Mouse (Mus musculus) spleen, adult 18-20 months (tissue): Measurements from ENCODE around the gene Bud31.
"Not testable (repeated sequence)": the region's sequence is repeated elsewhere in the genome, so short reads cannot be mapped to it uniquely, and the experiment has no call there.

Experiments
- DNase-seq, 2 experiments: peaks; one replicate each; pipeline ENCODE4 v3.0.0; 2022; ENCODE audit warnings: mixed read lengths in 2 of 2

Gene Bud31

DNA sequence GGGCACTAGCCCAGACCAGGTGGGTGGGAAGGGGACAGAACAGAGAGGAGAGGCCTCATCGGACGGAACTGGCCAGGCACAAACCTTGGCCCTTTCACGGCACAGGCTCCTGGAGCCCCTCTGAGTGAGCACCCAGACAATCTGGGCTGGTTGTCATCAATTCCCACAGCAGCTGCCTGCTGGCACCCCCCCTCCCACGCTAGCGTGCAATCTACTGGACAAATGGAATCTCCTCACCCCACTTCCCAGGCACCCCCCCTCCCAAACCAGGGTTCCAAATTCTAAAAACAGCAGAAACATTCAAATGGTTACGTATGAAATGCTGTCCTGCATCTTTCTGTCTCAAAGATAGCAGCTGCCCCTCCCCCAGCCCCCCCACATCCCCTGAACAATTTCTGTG is 10.4 kb upstream of the Bud31 start:
- not testable (repeated sequence) for DNase-seq

DNA sequence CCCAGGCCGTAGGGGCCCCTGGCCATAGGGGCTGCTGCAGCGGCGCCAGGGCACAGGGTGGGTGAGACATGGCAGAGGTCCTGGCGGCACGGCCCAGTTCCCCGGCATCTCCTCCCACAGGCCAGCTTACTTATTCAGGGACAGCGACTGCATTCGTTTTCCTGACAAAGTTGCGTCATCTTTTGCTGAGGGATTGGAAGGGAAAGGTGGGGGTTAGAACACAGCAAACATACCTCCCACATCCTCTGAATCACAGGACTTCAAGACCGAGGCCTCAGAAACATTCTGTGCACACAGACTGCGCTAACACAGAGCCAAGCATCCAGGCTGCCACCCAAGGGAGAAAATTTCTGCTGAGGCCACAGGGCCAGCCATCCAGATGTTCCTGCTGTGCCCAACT is 10.0 kb upstream of the Bud31 start:
- no peak for DNase-seq

DNA sequence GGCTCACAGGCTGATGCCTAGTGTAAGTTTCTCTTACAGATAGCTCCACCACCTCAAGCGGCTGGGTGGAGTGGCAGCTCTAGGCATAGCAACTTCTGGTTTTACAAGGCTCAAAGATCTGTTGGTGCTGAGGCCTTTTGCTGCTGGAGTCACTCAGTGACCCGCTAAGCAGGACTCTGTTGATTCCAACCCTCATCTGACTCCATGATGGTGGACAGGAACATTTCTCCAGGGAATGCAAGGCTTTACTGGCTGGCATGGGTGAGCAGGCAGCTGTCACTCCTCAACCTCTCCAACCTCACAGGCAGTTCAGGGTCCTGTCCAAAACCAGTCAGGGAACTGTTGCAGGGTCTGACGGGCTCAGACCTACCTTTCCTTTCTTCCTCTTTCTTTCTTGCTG is 9.2 kb upstream of the Bud31 start:
- DNase-seq = no peak

DNA sequence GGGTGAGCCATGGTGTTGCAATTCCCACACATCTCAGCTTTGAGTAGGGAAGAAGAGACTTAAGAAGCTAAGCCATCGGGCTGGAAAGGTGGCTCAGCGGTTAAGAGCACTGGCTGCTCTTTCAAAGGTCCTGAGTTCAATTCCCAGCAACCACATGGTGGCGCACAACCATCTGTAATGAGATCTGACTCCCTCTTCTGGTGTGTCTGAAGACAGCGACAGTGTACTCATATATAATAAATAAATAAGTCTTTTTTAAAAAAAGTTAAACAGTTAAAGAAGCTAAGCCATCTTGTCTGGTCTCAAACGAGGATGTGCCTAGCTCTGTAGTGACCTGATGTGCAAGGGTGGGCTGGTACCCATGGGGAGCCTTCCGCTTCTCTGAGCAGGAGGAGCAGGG is 6.9 kb upstream of the Bud31 start:
- DNase-seq = not testable (repeated sequence)

DNA sequence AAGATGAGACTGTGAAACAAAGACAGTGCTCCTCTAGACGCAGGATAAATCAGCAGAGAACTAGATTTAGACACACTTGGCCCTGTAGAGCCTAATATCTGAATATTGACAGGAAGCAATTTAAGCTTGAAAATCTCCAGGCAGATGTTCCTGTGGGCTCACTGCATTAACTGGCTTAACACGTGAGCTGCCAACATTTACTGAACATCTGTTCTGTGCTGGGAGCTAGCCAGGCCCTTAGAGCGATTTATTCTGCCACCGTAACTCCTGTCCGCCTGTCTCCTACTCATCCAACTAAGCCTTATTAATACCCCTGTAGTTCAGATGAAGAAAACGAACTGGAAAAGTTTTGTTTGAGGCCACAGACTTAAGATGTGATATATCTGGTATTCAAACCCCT is 1.3 kb upstream of the Bud31 start:
- no peak for DNase-seq

DNA sequence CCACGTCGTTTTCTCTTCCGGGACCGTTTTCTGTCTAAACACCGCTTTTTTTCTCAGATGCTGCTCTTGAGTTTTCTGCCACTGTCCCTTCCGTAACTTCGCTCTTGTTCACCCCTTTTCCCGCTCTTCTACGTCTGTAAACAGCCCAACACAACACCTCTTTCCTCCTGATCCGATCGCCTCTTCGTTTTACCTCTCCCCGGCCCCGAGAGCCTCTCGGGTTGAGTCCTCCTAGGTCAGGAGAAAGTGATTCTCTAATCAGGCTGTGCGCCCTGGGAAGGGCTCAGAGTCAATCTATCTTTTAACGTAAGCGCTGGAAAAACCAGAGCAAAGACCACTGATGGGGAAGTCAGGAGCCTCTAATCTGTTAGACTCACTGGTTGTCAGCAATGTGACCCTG is 449 bp downstream of the Bud31 start:
- no peak for DNase-seq

DNA sequence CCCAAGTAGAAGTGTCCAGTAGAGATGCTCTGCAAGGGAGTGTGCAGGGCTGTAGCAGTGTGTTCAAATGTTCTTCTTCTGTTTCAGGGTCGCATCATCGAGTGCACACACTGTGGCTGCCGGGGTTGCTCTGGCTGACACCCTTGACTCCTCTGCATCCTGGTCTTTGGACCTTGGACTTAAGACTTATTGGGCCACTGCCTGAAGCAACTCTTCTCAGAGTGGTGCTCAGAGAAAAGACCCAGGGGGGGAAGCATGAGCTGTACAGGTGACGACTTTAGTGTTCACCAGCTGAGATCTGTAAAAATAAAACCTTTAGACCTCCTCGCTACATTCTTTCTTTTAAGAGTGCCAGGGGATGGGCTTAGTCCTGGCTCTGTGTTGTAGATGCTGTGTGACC is 7.6 kb downstream of the Bud31 start:
- no peak for DNase-seq

DNA sequence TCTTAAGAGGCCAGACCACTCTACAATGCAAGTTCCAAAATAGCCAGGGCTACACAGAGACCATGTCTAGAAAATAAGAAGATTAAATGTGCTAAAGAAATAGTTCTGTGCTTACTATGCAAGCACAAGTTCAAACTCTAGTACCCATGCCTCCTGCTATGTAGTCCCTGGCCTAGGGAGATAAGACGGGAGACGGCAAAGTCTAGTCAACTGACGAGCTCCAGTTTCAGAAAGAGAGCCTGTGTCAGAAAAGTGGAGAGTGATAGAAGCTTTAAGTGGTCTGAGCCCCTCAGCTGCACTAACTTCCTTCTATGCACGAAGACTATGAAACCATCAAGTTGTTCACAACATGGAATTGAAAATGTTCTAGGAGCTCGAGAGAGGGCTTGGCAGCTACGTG is 9.1 kb downstream of the Bud31 start:
- no peak for DNase-seq

DNA sequence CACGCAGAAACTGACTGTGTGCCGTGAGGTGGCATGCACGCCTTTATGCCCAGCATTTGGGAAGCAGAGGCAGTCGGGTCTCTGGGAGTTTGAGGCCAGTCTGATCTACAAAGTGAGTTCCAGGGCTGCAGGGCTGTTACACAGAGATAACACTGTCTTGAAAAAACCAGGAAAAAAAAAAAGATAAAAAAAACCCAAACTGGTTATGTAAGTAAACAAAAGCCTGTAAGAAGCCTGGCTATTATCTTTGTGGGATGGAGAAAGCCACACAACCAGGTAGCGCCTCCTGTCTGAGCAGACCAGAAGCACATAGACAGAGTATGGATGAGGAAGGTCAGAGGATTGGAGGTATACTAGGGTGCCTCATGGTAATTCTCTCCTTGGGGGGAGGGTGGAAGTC is 12.5 kb downstream of the Bud31 start:
- no peak for DNase-seq

DNA sequence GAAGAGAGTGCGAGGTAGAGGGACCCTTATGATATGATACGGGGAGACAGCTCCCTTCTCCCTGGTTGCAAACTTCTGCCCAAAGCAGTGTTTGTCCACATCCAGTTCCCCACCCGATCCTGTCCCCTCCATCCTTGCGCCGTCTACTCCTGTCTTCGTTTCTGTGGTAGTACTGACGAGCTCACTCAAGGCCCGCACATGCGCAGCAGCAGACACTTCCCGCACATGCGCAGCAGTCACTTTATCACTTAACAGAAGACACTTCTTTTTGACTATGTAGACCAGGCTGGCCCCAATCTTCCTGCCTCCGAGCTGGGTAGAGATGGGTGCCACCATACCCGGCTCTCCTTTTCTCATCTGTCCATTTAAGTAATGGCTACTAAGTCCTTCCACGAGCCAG is 21.2 kb downstream of the Bud31 start:
- DNase-seq = no peak

DNA sequence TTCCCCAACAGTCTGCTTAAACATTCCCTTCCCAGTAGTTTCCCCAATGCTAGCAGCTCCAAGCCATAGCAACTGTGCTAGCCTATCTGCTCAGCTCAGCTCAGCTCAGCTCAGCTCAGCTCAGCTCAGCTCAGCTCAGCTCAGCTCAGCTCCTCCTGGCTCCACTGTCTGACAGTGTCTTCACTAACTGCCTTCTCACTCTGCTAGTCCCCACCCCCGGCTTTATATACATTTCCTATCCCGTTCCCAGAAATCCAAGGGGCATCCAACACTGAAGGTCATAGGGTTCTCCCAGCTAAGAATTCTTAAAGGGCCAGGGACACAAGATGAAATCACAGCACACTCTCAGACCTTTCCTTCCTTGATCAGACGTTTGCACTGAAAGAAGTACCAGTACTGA is 24.5 kb downstream of the Bud31 start:
- no peak for DNase-seq

DNA sequence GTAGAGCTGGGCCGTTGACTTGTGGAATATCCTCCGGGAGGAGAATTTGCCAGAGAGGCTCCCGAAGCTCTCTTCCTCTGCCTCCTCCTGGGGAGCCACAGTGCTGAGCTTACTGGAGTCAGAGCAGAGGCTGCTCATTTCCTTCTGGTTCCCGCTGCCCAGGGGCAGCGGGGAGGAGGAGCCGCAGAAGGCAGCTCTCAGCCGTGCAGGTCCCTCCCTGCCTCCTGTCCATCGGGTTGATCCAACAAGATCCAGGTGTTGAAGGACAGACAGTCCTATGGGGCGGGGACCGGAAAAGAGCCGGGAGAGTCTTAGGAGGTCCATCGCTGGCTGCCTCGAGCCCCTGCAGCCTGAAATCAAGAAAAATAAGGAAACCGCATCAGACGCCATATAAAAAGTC is 25.0 kb downstream of the Bud31 start:
- no peak for DNase-seq

DNA sequence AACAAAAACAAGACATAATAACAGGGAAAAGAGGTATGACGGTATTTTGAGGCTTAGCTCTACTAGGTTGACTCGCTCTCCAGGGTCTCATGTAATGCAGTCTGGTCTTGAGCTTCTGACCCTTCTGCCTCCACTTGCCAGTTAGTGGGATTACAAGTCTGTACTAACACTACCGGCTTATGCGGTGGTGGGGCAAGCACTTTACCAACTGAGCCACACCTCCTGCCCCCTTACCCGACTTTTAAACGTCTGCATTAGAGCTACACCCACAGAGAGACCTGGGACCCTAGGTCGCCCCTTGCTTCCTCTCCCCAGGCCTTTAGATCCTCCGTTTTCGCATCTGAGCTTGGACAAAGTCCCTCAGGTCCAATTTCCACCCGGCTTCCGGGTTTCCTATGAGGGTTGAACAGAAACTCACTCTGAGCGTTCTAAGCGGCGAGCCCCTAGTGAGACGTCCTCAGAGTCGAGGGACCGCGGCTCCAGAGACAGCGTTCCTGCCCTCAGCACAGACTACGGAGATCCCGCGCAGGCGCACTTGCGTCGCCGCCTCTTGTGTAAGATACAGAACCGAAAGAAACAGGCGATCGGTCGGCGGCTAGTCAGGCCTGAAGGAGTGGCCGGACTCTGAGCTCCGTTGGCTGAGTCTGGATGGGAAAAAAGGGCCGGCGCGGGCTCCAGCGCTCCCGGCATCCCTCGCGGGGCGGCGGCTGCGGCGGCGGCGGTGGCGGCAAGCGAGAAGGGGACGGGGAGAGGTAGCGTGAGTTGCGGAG is 26.6 kb downstream of the Bud31 start, which contains the start of the genes Ptcd1 and Cpsf4:
Gene Ptcd1, minus strand, starts transcription at position 573 of the 770 bp plus-strand sequence.
Gene Cpsf4, plus strand, starts transcription at position 678 of the 770 bp plus-strand sequence.
- peak; percentile 95 to 98 for DNase-seq

DNA sequence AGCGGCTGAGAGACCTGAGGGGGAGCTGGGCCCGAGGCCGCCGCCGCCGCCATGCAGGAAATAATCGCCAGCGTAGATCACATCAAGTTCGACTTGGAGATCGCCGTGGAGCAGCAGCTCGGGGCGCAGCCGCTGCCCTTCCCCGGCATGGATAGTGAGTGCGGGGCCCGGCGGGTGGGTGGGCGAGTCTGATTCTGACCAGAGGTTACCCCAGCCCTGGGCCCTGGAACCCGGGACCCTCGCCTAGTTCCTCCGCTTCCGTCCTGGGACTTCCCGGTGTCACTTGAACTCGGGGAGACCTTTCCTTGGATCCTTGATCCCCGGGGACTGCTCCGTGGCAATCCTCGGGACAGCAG is 27.1 kb downstream of the Bud31 start:
- no peak for DNase-seq

DNA sequence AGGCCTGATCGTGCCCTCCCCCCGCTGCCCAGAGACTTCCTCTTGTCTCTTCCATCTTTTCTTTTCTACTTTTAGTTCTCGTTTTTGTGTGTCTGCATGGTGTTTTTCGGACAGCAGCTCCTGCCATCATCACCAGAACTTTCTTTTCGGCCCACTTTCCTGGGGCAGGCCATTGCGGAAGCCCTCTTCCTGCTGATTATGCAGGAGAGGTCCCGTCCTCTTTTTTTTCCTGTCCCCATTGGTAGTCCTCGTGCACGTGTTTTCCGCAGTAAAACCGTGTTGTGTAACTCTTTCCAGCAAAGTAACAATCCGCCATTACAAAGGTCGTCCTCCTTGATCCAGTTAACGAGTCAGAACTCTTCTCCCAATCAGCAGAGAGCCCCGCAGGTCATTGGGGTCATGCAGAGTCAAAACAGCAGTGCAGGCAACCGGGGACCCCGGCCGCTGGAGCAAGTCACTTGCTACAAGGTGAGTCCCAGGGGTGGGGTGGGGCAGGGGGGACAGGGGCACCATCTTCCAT is 38.4 kb downstream of the Bud31 start:
- no peak for DNase-seq

DNA sequence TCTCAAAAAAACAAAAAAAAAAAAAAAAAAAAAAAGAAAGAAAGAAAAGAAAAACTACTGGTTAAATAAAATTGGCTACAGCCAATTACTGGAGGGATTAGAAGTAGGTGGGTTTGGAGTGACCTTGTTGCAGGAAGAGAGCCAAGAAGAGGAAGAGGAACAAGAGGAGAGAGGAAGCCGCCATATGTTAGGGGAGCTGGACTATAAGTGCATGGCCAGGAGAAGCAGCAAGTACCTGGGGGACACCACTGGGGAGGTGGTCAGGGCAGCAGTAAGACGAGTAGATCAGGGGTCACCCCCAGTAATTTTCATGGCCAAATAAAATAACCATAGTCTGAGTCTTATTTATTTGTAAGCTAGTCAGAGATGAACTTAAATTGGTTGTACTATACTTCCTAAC is 45.1 kb downstream of the Bud31 start:
- DNase-seq = no peak

DNA sequence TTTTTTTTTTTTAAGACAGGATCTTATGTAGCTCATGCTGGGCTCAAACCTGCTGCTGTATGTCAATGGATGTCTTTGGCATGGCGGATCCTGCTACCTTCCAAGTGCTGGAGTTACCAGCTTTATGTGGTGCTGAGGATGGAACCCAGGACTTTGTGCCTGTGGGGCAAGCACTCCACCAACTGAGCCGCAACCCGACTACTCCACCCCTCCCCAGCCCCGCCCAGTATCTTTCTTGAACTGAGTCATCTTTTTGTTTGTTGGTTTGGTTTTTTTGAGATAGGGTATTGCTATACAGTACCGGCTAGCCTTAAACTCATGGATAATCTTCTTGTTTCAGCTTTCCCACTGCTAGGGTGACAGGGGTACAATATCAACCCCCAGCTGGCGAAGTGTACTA is 49.3 kb downstream of the Bud31 start:
- no peak for DNase-seq

DNA sequence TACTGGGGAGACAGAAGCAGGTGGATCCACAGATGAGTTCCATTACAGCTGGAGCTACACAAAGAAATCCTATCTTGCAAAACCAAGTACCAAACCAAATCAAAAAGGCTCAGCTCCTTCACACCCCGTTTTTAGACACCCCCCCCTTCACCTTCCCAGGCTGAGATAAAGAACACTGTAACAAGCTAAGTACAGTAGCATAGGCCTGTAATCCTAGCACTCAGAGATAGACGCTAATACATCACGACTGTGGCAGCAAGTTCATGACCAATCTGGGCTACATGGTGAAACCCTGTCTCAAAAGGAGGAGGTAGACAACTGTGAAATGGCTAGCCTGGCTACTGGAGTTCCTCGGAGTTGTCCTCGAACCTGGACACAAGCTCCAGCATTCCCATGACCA is 50.2 kb downstream of the Bud31 start:
- no peak for DNase-seq

DNA sequence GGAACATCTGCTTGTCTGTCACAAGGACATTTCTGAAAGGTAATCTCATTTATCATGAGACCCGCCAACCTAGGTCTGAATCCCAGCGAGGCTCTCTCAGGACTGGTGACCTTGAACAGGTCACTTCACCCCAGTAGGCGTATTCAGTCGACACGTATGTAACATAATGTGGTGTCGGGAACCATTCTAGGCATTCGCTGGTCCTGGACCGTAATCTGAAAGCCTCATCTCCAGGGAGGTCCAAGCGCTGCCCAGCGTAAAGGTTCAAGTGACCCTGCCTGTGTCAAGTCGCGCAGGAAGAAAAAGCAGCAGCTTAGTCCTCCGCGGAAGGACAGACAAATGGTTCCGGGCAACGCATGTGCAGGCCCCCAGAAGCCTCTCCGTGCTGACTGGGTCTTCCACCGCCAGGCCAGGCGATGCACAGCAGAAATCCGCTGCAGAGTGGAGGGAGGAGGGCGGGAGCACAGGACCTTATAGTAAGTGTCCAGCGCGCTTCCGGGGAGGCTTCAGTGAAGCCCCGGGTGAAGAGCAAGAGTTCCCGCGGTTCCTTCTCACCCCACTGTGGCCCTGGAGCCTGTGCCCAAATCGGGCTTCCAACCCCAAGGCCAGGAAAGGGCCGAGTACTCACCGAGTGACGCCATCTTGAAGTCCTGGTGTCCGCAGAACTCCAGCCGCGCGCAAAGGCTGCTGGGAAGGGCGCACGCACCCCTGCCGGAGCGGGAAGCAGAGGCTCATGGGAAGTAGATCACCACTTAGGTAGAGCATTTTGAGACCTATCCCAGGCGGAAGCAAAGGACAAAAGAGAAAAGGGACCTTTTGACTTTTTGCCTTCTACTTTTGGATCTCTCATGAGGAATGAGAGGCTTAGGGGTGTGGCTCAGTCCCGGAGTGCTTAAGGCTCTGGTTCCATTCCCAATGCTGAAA is 51.0 kb downstream of the Bud31 start:
- peak; percentile 76 to 90 for DNase-seq

DNA sequence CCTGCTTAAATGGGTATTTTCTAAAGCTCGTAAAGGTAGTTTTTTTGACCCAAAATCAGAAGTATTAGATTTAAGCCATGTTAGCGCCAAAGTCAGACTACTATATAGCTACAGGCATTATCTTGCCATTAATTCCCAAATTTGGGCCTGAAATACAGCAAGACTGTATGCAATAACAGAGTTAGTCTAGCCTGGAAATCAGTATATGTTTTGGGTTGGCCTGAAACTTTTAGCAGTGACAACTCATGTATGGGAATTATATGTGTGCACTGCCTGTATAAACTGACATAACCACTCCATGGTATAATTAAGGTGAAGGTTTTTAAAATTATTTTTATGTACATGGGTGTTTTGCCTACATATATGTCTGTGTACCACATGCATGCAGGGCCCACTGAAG is 51.8 kb downstream of the Bud31 start, which contains the start of gene Atp5j2:
Gene Atp5j2, minus strand, starts transcription at position 101 of the 400 bp plus-strand sequence.
- no peak for DNase-seq
